Mouse (Mus musculus) activated CD4-positive, CD25-positive, alpha-beta regulatory T cell, adult 4 months (primary cell): ENCODE measurements around the gene Usp21. TPM values are rescaled to one million over a fixed set of nuclear protein-coding genes. Genes with fewer than 3 reads are reported as not detected.
"Not testable (repeated sequence)": the region's sequence is repeated elsewhere in the genome, so short reads cannot be mapped to it uniquely, and the experiment has no call there.

ENCODE experiments used
- ATAC-seq: one replicate; pipeline ENCODE4 v1.8.0; 2017
- polyA plus RNA-seq, 2 experiments: library from polyadenylated mRNA; unstranded; fragments of 100-300 nt; shearing (Covaris generic); gene quantifications; one replicate each; pipeline ENCODE4 v1.2.1; 2017

Gene Usp21
- 10 to 100 TPM; 11.8 to 19.8 TPM for polyA plus RNA-seq

DNA sequence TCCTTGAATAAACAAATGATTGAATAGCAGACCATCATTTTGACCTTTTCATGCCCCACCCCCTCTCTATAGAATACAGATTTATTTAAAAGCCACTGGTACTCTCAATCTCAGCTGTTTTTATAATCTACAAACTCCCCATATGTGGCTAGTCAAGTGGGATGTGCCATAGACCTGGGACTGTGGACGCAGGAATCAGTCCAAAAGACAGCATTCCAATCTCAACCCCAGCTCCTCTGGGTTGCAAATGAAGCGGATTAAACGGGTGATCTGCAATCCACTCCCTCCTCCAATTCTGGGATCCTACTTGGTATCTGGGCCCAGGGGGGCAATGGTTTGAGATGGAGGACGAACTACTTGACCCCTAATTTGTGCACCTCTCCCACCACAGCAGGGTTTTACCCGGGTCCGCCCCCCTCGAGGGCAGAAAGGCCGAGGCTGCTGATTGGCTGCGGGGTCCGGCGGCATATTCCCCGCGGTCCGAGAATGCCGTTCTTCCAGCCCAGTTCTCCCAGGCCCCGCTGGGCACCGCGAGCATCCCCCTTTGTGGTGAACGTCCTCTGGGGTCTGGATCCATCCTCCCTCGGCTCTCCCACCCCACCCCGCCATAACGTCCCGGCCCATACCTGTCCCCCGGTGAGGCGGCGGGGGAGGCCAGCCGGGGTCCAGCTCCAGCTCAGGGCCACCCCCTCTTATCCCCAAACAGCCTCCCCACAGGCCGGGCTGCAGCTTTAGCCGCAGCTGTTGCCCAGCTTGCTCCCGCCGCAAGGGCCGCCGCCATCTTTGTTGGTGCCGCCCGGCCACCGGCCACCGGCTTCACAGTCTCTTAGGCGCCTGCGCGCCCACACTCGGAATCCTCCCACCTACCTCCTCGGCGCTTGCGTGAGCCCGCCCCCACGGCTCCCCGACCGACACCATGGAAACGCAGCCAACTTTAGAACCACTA, at the start of gene Usp21:
TSS of gene Usp21 (minus strand) at position 856 of the 946 bp plus-strand sequence.
- peak; percentile 96 for ATAC-seq

DNA sequence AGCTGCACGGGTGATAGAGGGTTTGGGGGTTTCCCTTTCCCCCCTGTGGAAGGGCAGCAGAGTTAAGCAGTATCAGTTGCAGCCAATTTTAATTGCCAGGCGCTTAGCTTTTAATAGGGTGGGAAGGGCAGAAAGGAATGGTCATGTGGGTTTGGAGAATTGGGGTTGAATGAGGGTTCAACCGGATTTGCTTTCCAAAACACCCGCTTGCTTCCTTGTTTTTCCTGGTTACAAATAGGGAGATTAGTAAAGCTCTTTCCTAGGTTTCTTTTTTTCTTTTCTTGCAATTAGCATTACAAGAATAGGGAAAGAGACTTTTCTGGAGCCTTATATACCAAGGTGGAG, 42.4 kb upstream of the Usp21 start:
- no peak for ATAC-seq

DNA sequence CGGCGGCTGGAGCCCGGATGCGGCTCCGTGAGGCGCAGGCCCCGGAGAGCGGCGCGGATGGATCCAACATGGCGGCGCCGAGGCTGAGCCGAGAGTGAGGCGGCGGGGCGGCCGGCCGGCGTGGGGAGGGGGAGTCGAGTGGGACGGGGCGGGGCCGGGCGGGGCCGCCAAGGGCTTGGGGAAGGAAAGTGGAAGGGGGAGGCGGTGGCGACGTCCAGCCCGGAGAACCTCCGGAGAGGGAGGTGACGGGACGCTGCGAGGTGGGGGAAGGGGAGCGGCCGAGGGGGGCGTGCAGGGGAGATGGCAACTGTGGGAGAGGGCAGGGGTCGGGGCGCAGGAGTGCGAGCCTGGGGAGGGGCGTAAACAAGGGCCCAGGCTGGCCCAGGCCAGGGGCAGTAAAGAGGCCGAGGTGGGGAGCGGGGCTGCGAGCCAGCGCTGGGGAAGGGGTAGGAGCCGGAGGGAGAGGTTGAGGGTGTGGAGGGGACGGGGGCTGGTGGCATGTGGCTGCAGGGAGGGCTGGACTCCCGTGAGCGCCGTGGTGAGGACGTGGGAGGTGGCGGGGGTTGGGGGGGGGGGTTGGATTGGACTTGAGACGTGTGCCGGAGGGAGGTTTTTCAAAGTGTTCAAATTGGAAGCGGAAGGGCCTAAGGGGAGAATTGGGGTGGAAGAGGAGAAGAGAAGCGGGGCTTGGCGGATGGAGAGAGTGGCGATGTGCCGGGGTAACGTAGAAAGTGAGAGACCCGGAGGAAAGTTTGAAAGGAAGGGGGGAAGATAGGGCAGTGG, 41.8 kb upstream of the Usp21 start:
- no peak for ATAC-seq

DNA sequence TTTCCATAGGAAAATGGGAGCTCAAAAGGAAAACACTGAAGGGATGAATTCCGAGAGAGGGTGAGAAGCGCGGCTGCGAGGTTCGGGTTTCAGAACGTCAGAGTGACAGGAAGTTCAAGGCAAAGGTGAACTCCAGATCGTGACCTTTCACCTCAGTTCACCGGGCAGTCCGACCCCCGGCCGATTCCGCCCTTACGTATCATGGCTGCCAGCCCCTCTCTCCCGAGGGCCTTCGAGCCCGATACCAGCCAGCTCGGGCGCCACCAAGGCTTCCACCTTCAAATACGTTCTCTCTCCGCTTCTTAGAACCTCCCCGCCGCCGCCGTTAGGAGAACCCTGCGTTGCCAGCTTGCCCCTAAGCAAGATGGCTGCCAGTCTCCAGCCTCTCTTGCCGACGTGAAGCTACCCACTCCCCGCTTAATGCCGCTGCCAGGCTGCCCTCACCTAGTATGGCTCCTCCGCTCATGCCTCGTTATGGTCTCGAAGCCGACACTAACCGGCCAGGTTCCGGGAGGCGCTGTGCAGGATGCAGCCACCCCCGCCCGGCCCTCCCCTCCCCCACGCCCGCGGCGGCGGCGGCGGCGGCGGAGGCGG, 41.1 kb upstream of the Usp21 start, which contains the start of gene Dedd:
TSS of gene Dedd (plus strand) at position 307 of the 594 bp plus-strand sequence.
- peak; percentile 86 for ATAC-seq

DNA sequence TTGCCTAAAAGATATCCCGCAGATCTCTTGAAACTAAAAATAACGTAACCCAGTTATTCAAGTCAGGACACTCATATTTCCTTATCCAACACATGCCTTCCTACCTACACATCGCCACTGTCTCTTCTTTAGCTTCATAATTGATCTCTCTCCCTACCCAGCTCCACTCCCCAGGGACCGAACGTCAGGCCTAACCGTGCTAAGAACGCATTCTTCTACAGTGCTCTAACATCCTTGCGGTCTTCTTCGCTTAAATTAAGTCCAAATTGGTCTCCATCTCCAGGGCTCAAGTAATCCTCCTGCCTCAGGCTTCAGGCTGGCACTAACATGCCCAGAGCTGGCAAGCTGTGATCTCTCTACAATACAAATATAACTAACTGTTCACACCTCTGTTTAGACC, 40.5 kb upstream of the Usp21 start:
- ATAC-seq, result no peak

DNA sequence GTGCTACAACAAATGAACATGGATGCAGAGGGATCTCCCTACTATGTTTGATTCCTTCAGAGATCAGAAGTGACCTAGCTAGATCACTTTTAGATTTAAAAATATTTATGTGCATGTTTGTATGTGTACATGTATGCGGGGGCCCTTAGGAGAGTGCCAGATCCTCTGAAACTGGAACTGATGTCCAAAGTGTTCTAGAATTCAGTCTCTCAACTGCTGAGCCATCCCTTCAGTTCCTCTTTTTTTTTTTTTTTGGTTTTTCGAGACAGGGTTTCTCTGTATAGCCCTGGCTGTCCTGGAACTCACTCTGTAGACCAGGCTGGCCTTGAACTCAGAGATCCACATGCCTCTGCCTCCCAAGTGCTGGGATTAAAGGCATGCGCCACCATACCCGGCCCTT, 38.8 kb upstream of the Usp21 start:
- ATAC-seq, result not testable (repeated sequence)

DNA sequence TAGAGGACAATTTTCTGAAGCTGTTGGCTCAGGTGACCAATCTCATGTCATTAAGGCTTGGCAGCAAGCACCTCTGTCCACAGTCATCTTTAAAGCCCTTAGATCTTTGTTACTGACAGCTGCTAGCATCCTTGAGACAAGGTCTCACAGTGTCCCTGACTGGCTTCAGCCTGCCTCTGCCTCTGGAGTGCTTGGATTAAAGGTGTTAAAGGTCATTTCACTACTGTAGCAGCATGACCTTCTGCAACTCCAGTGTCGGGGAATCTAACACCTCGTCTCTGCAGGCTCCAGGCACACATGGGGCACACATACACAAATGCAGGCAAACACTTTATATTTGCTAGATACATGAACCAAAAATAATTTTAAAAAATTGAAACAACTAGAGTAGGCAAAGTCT, 37.8 kb upstream of the Usp21 start:
- ATAC-seq, result no peak

DNA sequence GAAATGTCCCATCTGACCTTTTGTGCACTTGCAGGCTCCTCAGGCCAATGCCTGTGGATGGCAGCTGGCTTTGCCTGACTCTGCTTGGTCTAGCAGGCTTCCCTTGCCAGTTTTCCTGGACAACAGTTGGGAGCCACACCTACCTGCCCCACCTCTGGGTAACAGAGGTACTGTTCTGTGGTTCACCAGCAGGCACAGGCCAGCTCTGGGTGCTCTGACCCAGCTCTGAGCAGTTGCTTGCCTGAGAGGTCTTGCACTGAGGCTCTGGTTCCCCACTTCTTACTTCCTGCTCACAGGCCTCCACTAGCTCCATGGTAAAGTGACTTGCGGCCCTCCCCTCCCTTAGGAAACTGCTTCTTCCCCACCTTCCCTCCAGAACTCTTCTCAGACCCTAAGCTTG, 34.2 kb upstream of the Usp21 start:
- no peak for ATAC-seq

DNA sequence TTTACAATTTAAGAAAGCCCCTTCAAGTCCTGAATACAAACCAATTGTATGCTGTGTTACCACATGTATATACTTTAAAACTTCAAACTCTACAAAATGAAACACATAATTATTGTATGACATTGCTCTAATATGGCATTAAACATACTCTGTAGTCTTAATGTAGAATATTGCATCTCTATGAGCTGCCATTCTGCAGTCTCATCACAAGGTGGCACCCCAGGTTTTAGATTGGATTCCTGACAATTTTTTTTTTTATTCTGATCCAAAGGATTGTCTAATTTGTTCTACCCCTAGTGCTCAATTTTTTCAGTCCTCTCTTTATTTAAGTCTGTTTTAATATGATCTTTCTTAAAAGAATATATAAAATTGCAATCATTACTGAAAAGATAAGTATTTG, 33.6 kb upstream of the Usp21 start:
- ATAC-seq, result peak; percentile 72

DNA sequence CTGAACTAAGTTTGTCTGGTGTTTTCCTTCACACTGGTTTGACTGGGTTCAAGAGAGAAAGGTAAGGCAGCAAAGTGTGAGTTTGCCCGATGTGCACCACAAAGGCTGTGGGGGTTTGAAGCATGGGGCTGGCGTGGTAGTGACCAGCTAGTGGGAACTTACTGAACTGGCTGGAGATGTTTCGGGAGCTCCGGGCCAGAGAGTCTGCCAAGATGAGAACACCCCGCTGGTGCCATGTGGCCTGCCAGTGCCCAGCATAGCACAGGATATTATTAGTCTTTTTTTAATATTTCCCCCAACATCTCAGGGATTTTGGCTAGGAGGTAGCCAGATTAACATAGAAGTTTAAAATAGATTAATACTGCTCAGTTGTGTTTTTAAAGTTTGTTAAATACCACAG, 32.4 kb upstream of the Usp21 start:
- no peak for ATAC-seq

DNA sequence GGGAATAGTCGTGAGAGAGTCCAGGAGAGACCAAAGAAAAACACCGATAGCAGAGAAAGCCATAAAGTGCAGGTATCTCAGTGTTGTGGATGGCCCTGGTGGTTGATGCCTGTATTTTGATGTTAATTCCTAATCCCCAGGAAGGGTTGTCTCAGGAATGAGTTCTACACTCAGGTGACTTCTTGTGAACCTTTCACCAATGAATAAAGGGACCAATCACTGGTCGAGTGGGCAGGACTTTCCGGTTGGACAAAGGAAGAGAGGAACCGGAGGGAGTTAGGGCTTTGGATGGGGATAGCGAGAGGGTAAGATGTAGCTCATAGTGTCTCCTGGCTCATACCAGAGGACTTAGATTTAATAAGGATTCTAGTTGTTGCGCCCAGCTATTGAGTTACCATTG, 32.0 kb upstream of the Usp21 start:
- ATAC-seq, result no peak

DNA sequence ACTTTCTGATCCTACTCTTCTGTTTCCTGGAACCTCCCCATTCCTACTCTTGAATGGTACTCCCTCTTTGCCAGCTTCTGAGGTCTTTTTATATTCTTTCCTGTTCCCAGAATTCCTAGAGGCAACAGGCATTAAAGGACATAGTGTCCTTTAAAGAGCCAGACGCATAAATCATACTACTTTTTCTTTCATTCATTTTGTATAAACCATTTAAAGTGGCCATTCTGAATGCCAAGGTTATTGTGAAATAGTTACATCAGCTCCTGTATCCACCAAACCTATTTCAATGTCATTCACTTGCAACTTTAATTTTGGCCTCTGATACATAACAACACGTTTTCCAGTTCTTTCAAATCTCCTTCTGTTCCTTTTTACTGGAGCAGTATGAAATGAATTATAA, 21.5 kb upstream of the Usp21 start:
- no peak for ATAC-seq

DNA sequence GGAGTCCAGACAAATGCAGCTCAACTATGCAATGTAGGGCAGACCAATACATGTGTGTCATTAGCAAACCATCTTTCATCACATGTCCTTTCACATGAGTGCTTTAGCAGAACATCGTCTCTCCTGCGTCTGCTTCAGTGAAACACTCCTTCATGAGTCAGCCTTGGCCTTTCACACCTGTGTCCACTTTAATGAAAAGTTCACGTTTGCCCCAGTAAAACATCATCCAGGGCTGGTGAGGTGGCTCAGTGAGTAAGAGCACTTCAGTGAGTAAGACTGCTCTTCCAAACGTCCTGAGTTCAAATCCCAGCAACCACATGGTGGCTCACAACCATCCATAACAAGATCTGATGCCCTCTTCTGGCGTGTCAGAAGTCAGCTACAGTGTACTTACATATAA, 18.4 kb upstream of the Usp21 start:
- not testable (repeated sequence) for ATAC-seq

DNA sequence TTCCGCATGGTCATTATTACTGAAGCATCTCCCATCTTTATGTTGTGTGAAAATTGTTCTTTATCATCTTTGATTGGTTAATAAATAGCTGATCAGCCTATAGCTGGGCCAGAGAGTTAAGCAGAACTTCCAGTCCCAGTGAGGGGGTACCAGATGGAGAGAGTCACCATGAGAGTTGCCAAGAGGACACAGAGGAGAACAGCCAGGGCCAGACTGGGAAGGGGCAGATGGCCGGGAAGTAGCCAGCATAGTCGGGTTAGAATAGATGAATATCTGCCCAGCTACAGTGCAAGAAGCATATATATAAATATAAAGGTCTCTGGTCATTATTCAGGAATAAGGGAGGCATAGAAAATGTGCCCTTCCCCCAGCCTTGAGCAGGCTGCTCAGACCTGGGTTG, 10.4 kb upstream of the Usp21 start:
- no peak for ATAC-seq

DNA sequence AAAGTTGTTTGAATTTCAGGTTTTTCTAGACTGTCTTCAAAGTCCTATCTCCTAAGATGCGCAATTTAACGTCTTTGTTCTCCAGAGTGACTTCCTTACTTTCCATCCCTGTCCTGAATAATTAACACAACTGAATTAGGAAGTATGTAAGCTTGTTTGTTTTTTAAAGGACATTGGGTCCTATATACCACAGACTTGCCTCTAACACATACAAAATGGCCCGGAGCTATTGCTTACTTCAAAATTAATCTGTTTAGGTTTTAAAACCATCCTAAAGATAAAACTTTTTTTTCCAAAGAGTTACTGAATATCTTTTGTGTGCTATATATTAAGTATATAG, 7.2 kb upstream of the Usp21 start:
- ATAC-seq, result no peak

DNA sequence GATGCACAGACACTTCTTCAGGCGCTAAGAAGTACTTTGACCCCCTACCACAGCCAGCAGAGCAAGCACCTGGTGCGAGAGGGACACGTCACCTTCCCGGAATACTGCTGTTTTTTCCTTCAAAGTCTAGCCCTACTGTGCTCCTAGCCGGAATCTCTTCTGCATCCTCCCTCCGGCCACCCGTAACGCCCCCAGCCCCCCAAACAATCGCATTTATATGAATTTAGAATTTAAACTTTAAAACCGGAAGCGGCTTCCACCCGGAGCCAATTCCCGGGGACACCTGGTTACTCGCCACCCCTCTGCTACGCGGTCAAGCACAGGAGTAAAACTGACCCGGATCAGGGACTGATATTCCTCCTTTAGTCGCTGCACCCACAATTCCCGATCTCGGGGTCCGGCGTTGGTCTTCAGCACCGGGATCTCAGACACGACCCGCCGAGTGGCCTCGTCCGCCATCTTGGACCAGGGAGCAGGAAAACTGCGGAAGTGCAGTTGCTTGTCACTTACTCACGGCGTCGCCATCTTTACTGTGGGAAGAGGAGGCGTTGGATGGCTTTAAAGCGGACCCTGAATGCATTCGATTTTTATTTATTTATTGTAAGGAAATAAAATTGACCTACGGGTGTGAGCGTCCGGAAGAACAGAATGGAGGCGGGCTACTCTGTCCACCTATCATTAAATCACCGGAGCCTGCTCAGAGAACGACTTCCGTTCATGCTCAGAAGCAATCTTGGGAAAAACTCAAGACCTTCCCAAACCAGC, 6.7 kb upstream of the Usp21 start, which contains the start of gene Ufc1:
TSS of gene Ufc1 (minus strand) at position 727 of the 765 bp plus-strand sequence.
- ATAC-seq, result peak; percentile 87

DNA sequence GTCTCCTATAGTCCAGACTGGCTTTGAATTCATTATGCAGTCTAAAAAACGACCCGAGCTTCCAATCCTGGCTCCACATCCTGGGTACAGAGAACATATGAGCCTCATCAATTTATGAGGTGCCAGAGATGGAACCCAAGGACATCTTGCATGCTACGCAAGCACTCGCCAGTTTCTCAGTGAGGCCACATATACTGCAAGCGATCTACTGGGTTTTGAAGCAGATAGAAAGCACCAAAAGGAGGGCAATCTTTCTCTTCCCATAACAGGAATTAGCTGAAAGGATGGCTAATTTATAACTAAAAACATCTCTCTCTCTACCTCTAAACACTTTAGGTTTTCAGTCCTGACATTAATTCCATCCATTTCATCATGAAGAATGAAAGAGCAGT, 6.1 kb upstream of the Usp21 start:
- no peak for ATAC-seq

DNA sequence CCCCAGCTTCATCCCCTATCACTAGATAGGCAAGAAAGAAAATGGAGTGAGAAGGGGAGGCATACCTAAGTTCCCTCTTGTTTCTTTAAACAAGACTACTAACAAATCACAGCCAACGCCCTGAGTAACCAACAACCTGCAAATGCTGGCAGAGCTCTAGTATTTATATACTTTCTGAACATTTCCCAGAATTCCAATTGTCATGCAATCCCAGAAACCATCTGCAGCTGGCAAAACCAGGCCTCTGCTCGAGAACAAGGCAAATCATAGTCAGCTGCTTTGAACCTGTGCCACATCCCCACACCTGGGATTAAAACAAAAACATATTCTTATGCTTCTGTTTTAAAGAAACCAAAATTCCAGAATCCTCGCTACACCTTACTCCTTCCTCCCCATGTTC, 5.6 kb upstream of the Usp21 start:
- no peak for ATAC-seq

DNA sequence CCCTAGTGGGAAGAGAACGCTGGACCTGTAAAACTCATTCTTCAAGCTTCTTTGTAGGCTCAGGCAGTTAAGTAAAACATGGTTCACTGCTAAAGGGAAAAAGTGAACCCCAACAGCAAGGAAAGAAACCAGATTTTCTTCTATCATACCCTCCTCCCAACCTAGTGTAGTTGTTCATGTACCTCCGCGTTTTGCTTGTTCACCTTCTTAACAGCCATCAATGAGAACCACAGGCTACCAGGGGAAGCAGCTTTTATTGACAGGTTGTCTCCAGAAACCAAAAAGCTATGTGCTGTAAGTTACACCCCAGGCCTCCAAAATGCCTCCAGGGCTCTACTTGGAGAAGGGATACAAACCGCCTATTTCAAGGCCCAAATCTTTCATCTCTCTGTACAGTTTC, 537 bp upstream of the Usp21 start:
- no peak for ATAC-seq

DNA sequence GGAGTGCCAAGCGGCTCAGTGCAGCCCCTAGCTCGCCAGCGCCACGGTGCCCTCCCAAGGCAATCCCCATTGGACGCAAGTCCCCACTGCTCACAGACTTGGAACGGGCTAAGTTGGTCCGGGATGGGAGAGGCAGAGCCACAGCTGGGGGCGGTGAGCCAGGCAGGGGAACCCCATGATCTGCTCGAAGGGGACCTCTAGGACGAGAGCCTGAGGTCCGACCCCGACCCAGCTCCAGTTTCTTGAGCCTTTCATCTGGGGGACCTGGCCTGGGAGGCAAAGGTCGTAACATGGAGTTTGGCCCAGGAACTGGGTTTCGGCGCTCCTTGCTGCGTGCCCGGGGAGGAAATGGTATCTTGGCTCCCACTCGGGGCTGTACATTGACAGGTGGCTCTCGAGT, 1.3 kb downstream of the Usp21 start:
- no peak for ATAC-seq

DNA sequence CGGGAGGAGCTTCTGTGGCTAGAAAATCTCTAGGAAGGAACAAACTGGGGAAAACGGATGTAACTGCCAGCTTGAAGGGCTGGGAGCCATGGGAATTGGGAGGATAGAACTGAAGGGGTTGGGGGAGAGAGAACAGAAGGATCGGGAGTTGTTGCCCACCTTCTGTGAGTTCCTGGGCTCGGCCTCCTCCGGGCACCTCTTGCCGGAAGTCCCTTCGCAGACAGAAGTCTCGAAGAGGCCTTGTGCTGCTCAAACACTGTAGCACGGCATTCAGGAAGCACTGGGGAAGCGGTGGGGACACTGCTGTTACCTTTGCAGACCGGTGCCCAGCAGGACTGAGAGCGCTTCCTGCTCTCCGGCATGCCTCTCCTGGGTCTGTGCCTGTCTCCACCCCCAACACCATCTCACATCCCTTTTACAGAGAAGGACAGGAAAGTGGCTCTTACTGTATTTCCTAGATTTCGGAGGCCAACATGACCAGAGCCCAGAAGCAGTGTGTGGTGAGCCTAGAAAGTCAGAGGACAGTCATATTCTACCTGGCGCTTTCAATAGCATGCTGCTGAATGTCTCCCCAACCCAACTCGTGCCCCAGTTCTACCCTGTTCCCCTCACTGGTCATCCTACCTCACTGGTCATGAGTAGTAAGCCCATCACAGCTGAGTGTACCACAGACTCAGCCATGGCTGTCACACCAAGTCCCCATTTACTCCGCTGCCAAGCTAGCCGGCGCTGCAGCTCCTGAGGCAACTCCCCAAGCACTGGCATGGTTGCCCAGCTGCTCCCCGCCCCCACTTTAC, 2.5 kb downstream of the Usp21 start:
- ATAC-seq, result no peak

DNA sequence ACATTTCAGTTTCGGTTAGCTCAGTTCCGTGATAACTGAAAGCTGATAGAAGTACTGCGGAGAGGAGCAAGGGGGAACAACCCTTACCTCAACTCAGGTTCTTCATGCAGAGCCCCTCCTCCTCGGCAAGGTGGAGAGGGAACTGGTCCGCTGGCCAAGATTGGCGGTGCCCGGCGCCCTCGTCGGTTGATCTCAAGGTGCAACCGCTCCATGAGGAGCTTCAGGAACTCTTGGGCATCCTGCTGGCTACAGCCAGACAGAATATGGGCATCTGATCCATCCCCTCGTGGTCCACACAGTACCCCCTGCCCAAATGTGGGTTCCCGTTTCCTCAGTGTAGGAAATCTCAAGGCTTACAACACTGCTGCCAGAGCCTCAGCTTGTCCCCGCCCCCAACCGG, 3.3 kb downstream of the Usp21 start:
- ATAC-seq, result no peak
